Mouse (Mus musculus) heart, adult 2 months (tissue): Measurements from ENCODE around the gene H2-Q2.
"Not testable (repeated sequence)": the region's sequence is repeated elsewhere in the genome, so short reads cannot be mapped to it uniquely, and the experiment has no call there.

Experiments
- CTCF ChIP-seq: fragments of 200-600 bp; IDR thresholded peaks from 2 replicates; pipeline ENCODE4 v1.8.1; 2022; ENCODE audit warnings: antibody characterized with exemption, mild to moderate bottlenecking, moderate library complexity
- EP300 ChIP-seq: fragments of 200-500 bp; IDR thresholded peaks from 2 replicates; pipeline ENCODE4 v1.6.1; 2011; ENCODE audit warnings: low read depth, low read length, control low read depth; ENCODE audit not compliant: insufficient read depth
- POLR2A ChIP-seq: fragments of 200-500 bp; IDR thresholded peaks from 2 replicates; pipeline ENCODE4 v1.6.1; 2011; ENCODE audit warnings: mild to moderate bottlenecking, low read depth, low read length, control low read depth; ENCODE audit not compliant: insufficient read depth

DNA sequence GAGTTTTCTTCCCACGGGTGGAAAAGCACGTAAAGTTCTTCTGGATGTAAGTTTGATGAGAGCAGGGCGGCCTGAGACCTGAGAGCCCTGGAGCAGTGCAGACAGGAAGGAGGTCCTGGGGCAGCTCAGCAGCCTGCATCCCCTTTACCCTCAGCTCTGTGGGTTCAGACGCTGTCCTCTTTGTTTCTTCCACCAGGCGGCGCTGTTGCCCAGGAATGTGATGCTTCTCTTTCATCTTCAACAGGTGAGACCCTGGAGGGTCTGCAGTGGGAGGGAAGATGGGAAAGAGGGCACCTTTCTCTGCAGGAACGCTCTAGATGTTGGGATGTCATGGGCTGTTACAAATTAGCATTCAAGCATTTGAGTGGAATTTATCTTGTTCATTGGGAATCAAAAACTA, 47.8 kb downstream of the H2-Q2 start:
- peak; percentile 60 for TF ChIP-seq CTCF
- TF ChIP-seq POLR2A, EP300: not testable (repeated sequence)
